Mouse (Mus musculus) neutrophil, adult 5-6 weeks (primary cell): ENCODE results near the gene Syne1. TPM values are rescaled to one million over a fixed set of nuclear protein-coding genes. Genes with fewer than 3 reads are reported as not detected.

Source experiments
- ATAC-seq: fragments of 151-379, 151-347 bp; 2 replicates; pipeline ENCODE4 v1.8.0; 2017; ENCODE audit warnings: mild to moderate bottlenecking, moderate TSS enrichment; ENCODE audit not compliant: insufficient number of reproducible peaks, poor library complexity, low FRiP score, severe bottlenecking; ENCODE audit errors: extremely low read depth
- total RNA-seq: library from RNA; stranded (forward); fragments of 200-1000 nt; gene quantifications from 2 replicates; pipeline ENCODE4 v1.2.3, GENCODE M21; 2017

Gene Syne1
- total RNA-seq, 1 experiment from 2014 or later, result 71.5 TPM

GRCm38 (mm10) chr10:5449944-5450343 is 101.3 kb downstream of the Syne1 start:
- no peak for ATAC-seq

GRCm38 (mm10) chr10:5447950-5448716 is 103.1 kb downstream of the Syne1 start:
- 0 out of 2 replicates have a peak, but pooled peaks have one; percentile 9 for ATAC-seq

- ATAC-seq, result no peak
Measured at GRCm38 (mm10) chr10:5445313-5445712, 106.0 kb downstream of the Syne1 start.

- no peak for ATAC-seq
Measured at GRCm38 (mm10) chr10:5443020-5443419, 108.3 kb downstream of the Syne1 start.

- ATAC-seq, result no peak
Measured at GRCm38 (mm10) chr10:5439802-5440350, 111.4 kb downstream of the Syne1 start.

- ATAC-seq, result no peak
Measured at GRCm38 (mm10) chr10:5437766-5438165, 113.5 kb downstream of the Syne1 start.

GRCm38 (mm10) chr10:5423984-5424383 is 127.3 kb downstream of the Syne1 start:
- no peak for ATAC-seq

GRCm38 (mm10) chr10:5415730-5416129 is 135.6 kb downstream of the Syne1 start:
- ATAC-seq, result no peak

- peak; percentile 41; the same call in 1 of the 2 replicates for ATAC-seq
Measured at GRCm38 (mm10) chr10:5384131-5384776, 167.0 kb downstream of the Syne1 start.

- no peak for ATAC-seq
Measured at GRCm38 (mm10) chr10:5381536-5381935, 169.7 kb downstream of the Syne1 start.

- no peak for ATAC-seq
Measured at GRCm38 (mm10) chr10:5378969-5379368, 172.3 kb downstream of the Syne1 start.

- no peak for ATAC-seq
Measured at GRCm38 (mm10) chr10:5369599-5369998, 181.7 kb downstream of the Syne1 start.

- no peak for ATAC-seq
Measured at GRCm38 (mm10) chr10:5368266-5368665, 183.0 kb downstream of the Syne1 start.

GRCm38 (mm10) chr10:5367465-5368011 is 183.7 kb downstream of the Syne1 start:
- ATAC-seq, result no peak

GRCm38 (mm10) chr10:5360560-5360959 is 190.7 kb downstream of the Syne1 start:
- no peak for ATAC-seq

GRCm38 (mm10) chr10:5356614-5357013 is 194.7 kb downstream of the Syne1 start:
- ATAC-seq, result no peak

- ATAC-seq, result no peak
Measured at GRCm38 (mm10) chr10:5353390-5353789, 197.9 kb downstream of the Syne1 start.

- ATAC-seq, result no peak
Measured at GRCm38 (mm10) chr10:5346911-5347310, 204.4 kb downstream of the Syne1 start.

GRCm38 (mm10) chr10:5343211-5343610 is 208.1 kb downstream of the Syne1 start:
- ATAC-seq, result no peak

- no peak for ATAC-seq
Measured at GRCm38 (mm10) chr10:5336394-5336793, 214.9 kb downstream of the Syne1 start.
